Mouse (Mus musculus) ovary, adult 2 months (tissue): Measurements from ENCODE around the gene Lrsam1. TPM values are rescaled to one million over a fixed set of nuclear protein-coding genes. Genes with fewer than 3 reads are reported as not detected.

Experiments used
- polyA plus RNA-seq: library from polyadenylated mRNA; depleted of rRNA; stranded (reverse); fragments of >200 nt; gene quantifications from 2 replicates; pipeline ENCODE4 v1.2.3, GENCODE M21; 2012; rRNA removed

Gene Lrsam1
- 23.6 and 23.7 TPM in 2 replicates for polyA plus RNA-seq

DNA sequence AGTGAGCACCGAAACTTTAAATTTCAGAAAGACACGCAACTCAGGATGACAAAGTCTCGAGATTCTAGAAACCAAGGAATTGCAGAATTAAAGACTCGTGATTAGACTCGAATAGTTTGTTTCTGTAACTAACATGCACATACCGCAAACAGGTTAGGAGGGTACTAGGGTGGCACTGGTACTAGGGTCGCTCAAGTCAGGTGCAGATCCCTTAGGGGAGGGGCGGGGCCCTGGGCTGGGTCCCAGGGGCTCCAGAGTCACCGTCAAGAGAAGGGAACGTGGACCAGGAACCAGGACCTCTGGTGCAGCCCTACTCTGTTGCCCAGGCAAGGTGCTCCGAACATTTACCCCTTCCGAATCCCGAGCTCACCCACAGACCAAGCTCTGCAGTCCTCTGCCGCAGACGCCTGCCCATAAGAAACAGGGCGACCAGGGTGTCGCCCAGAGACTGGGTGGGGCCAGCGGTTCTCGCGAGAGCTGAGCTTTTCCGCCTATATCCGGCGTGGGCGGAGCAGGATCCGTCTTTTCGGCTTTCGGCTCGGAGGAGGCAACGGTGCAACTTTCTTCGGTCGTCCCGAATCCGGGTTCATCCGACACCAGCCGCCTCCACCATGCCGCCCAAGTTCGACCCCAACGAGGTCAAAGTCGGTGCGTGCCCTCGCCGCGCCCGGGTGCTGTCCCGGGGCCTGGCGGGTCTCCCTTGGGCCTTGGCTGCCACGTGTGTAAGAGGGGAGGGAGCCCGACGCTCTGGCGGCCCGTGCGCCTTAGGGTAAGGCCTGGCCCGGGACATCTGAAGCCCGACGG lies at the start of gene Lrsam1, which contains the start of gene Rpl12:
Lrsam1 (minus strand) TSS at position 423 of the 804 bp plus-strand sequence.
Rpl12 (plus strand) TSS at position 368 of the 804 bp plus-strand sequence.

GRCm38 (mm10) chr2:32981725-32982271 lies 20.4 kb upstream of the Lrsam1 start, which contains the start of gene Slc2a8:
Slc2a8 (minus strand) TSS chr2:32982083.

GRCm38 (mm10) chr2:32875675-32876489 lies 85.5 kb downstream of the Lrsam1 start, which contains the start of gene Fam129b:
Fam129b (plus strand) TSS chr2:32876114.

Other genes starting within 250 kb of the Lrsam1 start
- 181 and 213 TPM in 2 replicates for gene Cdk9, start 248.5 kb downstream of the Lrsam1 start, polyA plus RNA-seq
- 50.4 and 50.9 TPM in 2 replicates for gene Sh2d3c, start 240.6 kb downstream of the Lrsam1 start, polyA plus RNA-seq
- gene 6330409D20Rik, start 220.6 kb downstream of the Lrsam1 start, polyA plus RNA-seq, result not detected in 2 replicates
- 120 and 130 TPM in 2 replicates for gene Tor2a, start 204.4 kb downstream of the Lrsam1 start, polyA plus RNA-seq
- gene Ttc16, start 186.0 kb downstream of the Lrsam1 start, polyA plus RNA-seq, result 9.9 and 10.3 TPM in 2 replicates
- gene Ptrh1, start 185.8 kb downstream of the Lrsam1 start, polyA plus RNA-seq, result 18.7 and 19.7 TPM in 2 replicates
- gene Cfap157, start 177.2 kb downstream of the Lrsam1 start, polyA plus RNA-seq, result 1.5 and 1.6 TPM in 2 replicates
- gene Stxbp1, start 114.4 kb downstream of the Lrsam1 start, polyA plus RNA-seq, result 11.3 and 13.7 TPM in 2 replicates
- 47.5 and 60.3 TPM in 2 replicates for gene Fam129b, start 85.5 kb downstream of the Lrsam1 start, polyA plus RNA-seq
- 284 and 415 TPM in 2 replicates for gene Rpl12, start 55 bp downstream of the Lrsam1 start, polyA plus RNA-seq
- 69.9 and 97.1 TPM in 2 replicates for gene Slc2a8, start 20.5 kb upstream of the Lrsam1 start, polyA plus RNA-seq
- 13.8 and 16.3 TPM in 2 replicates for gene Garnl3, start 170.0 kb upstream of the Lrsam1 start, polyA plus RNA-seq